Mouse (Mus musculus) left cerebral cortex, adult 8-10 months (tissue): ENCODE data around the gene Rfwd3. TPM values are rescaled to one million over a fixed set of nuclear protein-coding genes. Genes with fewer than 3 reads are reported as not detected.
"Not testable (repeated sequence)": the region's sequence is repeated elsewhere in the genome, so short reads cannot be mapped to it uniquely, and the experiment has no call there.

Source experiments
- DNase-seq, 2 experiments: peaks; one replicate each; pipeline ENCODE4 v3.0.0; 2022; ENCODE audit warnings: low spot score in 2 of 2
- total RNA-seq, 4 experiments: library from RNA; stranded (reverse); gene quantifications; 2 replicates each; pipeline ENCODE4 v1.2.4; 2022

The Rfwd3 gene
- total RNA-seq, result 10 to 100 TPM; 22.4 to 24.1 (median 23.5) TPM

- DNase-seq, result peak; percentile 90 to 98
Observed at GRCm38 (mm10) chr8:111299821-111300568, at the start of gene Rfwd3. TSS of gene Rfwd3 (minus strand) at chr8:111300222.

GRCm38 (mm10) chr8:111343225-111343624, 43.2 kb upstream of the Rfwd3 start:
- peak; percentile 37 to 70 for DNase-seq

GRCm38 (mm10) chr8:111340186-111340585, 40.2 kb upstream of the Rfwd3 start:
- no peak for DNase-seq

- no peak for DNase-seq
Observed at GRCm38 (mm10) chr8:111338370-111339208, 38.6 kb upstream of the Rfwd3 start.

GRCm38 (mm10) chr8:111337890-111338347, 37.9 kb upstream of the Rfwd3 start, which contains the start of gene Mlkl:
TSS of gene Mlkl (minus strand) at chr8:111338177.
- DNase-seq, result no peak

- DNase-seq, result no peak
Observed at GRCm38 (mm10) chr8:111337311-111337889, 37.4 kb upstream of the Rfwd3 start.

- no peak for DNase-seq
Observed at GRCm38 (mm10) chr8:111336692-111337091, 36.7 kb upstream of the Rfwd3 start.

GRCm38 (mm10) chr8:111325222-111325790, 25.3 kb upstream of the Rfwd3 start:
- no peak for DNase-seq

- DNase-seq, result no peak
Observed at GRCm38 (mm10) chr8:111314729-111315128, 14.7 kb upstream of the Rfwd3 start.

- not testable (repeated sequence) for DNase-seq
Observed at GRCm38 (mm10) chr8:111313961-111314360, 13.9 kb upstream of the Rfwd3 start.

GRCm38 (mm10) chr8:111312758-111313162, 12.7 kb upstream of the Rfwd3 start:
- DNase-seq, result no peak

- DNase-seq, result not testable (repeated sequence)
Observed at GRCm38 (mm10) chr8:111310006-111310405, 10.0 kb upstream of the Rfwd3 start.

GRCm38 (mm10) chr8:111305031-111305730, 5.2 kb upstream of the Rfwd3 start:
- DNase-seq, result no peak

GRCm38 (mm10) chr8:111304359-111304758, 4.3 kb upstream of the Rfwd3 start:
- no peak for DNase-seq

GRCm38 (mm10) chr8:111303076-111303803, 3.2 kb upstream of the Rfwd3 start:
- DNase-seq, result not testable (repeated sequence)

- DNase-seq, result no peak
Observed at GRCm38 (mm10) chr8:111300597-111301546, 850 bp upstream of the Rfwd3 start.

- peak; percentile 13 to 23 for DNase-seq
Observed at GRCm38 (mm10) chr8:111299363-111299820, 630 bp downstream of the Rfwd3 start.

GRCm38 (mm10) chr8:111298011-111298410, 2.0 kb downstream of the Rfwd3 start:
- DNase-seq, result no peak

GRCm38 (mm10) chr8:111291733-111292132, 8.3 kb downstream of the Rfwd3 start:
- DNase-seq, result no peak
